Mouse (Mus musculus) bone marrow, adult 2 months (tissue): ENCODE results near the gene Ablim1.

Source experiments
- CTCF ChIP-seq: fragments of 200-500 bp; IDR thresholded peaks from 2 replicates; pipeline ENCODE4 v1.5.1; 2011; ENCODE audit warnings: low read length, control low read depth; ENCODE audit not compliant: control insufficient read depth, insufficient read depth
- POLR2A ChIP-seq: fragments of 200-500 bp; IDR thresholded peaks from 2 replicates; pipeline ENCODE4 v1.6.1; 2011; ENCODE audit warnings: low read depth, mild to moderate bottlenecking, control low read depth, low read length, borderline replicate concordance; ENCODE audit not compliant: control insufficient read depth

DNA sequence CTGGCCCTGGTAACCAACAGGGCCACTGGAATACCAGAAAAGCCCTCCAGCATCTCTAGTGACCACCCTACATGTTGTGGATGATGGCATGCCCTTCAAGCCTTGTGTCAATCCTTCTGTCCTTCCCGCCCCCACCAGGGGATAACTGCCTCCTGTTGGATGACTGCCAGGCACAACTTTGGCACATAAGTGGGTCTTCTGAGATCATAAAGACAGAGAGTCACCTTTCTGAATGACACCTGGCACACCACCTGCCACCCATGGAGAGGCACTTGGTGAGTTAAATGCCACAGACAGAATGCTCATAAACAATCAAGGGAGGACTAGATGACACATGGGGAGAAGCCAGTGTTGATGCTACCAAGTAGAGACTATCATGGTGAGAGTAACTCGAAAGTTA lies 78.8 kb downstream of the Ablim1 start:
- no peak for TF ChIP-seq POLR2A
- TF ChIP-seq CTCF = no peak
